Mouse (Mus musculus): ENCODE data around the gene Slc8a2.

- TF ChIP-seq CTCF (IDR thresholded peaks at IDR 0.05; ENCODE audit: extremely low read depth, insufficient read length, insufficient replicate concordance, low read depth, low read length) (no peak), POLR2A (IDR thresholded peaks at IDR 0.05; ENCODE audit: low read depth, low read length) (no peak)
Observed at GRCm38 (mm10) chr7:16197166-16197565, 67.5 kb downstream of the Slc8a2 start.

Data from small intestine, adult 2 months (tissue).